Comparison of ENCODE assay signal across 8 mouse cellular contexts in the genomic region with DNA sequence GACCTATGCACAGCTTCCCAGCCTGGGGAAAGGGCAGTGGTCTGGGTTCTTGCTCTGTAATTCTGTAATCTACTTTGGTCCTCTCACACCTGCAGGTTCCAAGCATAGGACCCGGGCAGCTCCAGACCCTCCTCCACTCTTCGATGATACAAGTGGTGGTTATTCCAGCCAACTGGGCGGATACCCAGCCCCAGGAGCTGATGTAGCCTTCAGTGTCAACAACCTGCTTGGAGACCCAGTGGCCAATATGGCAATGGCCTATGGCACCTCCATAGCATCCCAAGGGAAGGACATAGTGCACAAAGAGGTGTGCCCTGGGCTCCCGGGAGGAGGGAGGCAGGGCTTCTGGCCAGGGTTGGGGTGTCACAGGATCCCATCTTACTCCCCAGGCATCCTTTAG. TPM values are rescaled to one million over a fixed set of nuclear protein-coding genes. Genes with fewer than 3 reads are reported as not detected.
DNase-seq lines count a peak whose midpoint lies in the region; ATAC-seq and TF ChIP-seq lines count a peak whose summit lies in the region.

No protein-coding gene starts in this region.

- H3K4me3 ChIP-seq in left cerebral cortex, adult 2 months = peak overlapping the region; percentile 69
- peak overlapping the region; percentile 78 for H3K4me3 ChIP-seq in embryonic facial prominence, embryonic 15.5 days (replicated peaks)
- H3K4me3 ChIP-seq in intestine, postnatal 0 days (ENCODE audit: low read depth, low read length) = peak overlapping the region; percentile 91
- peak overlapping the region; percentile 62 for H3K4me3 ChIP-seq in neural tube, embryonic 14.5 days (ENCODE audit: low read depth, low read length)

- WGBS in embryonic facial prominence, embryonic 15.5 days = 89% methylated on average over 4 of the region's 4 CpGs
- 87% methylated on average over 4 of the region's 4 CpGs for WGBS in intestine, postnatal 0 days
- WGBS in neural tube, embryonic 14.5 days = 93% methylated on average over 4 of the region's 4 CpGs

- no peak overlapping the region for H3K27ac ChIP-seq in left cerebral cortex, adult 2 months
- no peak overlapping the region for H3K27ac ChIP-seq in embryonic facial prominence, embryonic 15.5 days (replicated peaks)
- peak overlapping the region; percentile 95; the same call in 1 of the 2 replicates for H3K27ac ChIP-seq in intestine, postnatal 0 days (ENCODE audit: low read depth, low read length)
- H3K27ac ChIP-seq in neural tube, embryonic 14.5 days (ENCODE audit: low read depth, low read length) = no peak overlapping the region

- H3K9me3 ChIP-seq in embryonic facial prominence, embryonic 15.5 days (replicated peaks) = no peaks in the 10 kb centered on the region
- no peaks in the 10 kb centered on the region for H3K9me3 ChIP-seq in intestine, postnatal 0 days (ENCODE audit: control insufficient read depth)
- no peaks in the 10 kb centered on the region for H3K9me3 ChIP-seq in neural tube, embryonic 14.5 days (ENCODE audit: control insufficient read depth, low read length)

- DNase-seq in left cerebral cortex, adult 2 months (ENCODE audit: extremely low spot score in 1 of 2, low spot score in 2 of 2) = no peak
- no peak for DNase-seq in left cerebral cortex, postnatal 25 days (ENCODE audit: low spot score in 2 of 2)
- no peak for DNase-seq in right cerebral cortex, postnatal 25 days
- no peak for DNase-seq in natural killer cell, adult 2 months (ENCODE audit: low spot score in 2 of 2)
- no peak for DNase-seq in T-cell, adult 2 months (ENCODE audit: low spot score)

- peaks cover 23% of the 10 kb centered on the region for H3K27me3 ChIP-seq in embryonic facial prominence, embryonic 15.5 days
- peaks cover 21% of the 10 kb centered on the region for H3K27me3 ChIP-seq in intestine, postnatal 0 days (replicated peaks; ENCODE audit: control insufficient read depth, insufficient read depth, low read length)
- H3K27me3 ChIP-seq in neural tube, embryonic 14.5 days (ENCODE audit: control insufficient read depth, insufficient read depth, low read length) = peaks cover 14% of the 10 kb centered on the region

- H3K4me1 ChIP-seq in embryonic facial prominence, embryonic 15.5 days = peaks cover 37% of the 10 kb centered on the region
- peaks cover 8% of the 10 kb centered on the region; the same call in 1 of the 2 replicates for H3K4me1 ChIP-seq in intestine, postnatal 0 days (replicated peaks; ENCODE audit: control insufficient read depth, insufficient read depth, low read length)
- H3K4me1 ChIP-seq in neural tube, embryonic 14.5 days (ENCODE audit: control insufficient read depth, insufficient read depth, low read length) = peaks cover 17% of the 10 kb centered on the region

- H3K9ac ChIP-seq in embryonic facial prominence, embryonic 15.5 days = no peak overlapping the region
- peak overlapping the region; percentile 78 for H3K9ac ChIP-seq in intestine, postnatal 0 days (ENCODE audit: low read depth, low read length)
- no peak overlapping the region for H3K9ac ChIP-seq in neural tube, embryonic 14.5 days (replicated peaks; ENCODE audit: low read depth, low read length)

- ATAC-seq in embryonic facial prominence, embryonic 15.5 days (ENCODE audit: insufficient number of reproducible peaks, low FRiP score, low TSS enrichment, low read depth) = no peak
- no peak for ATAC-seq in intestine, postnatal 0 days
- no peak for ATAC-seq in neural tube, embryonic 14.5 days (ENCODE audit: low read depth)

- TF ChIP-seq CTCF in left cerebral cortex, adult 2 months (IDR thresholded peaks at IDR 0.05) = no peak
- TF ChIP-seq CTCF in intestine, postnatal 0 days (IDR thresholded peaks at IDR 0.05; ENCODE audit: low read depth) = no peak

- H3K4me2 ChIP-seq in embryonic facial prominence, embryonic 15.5 days (replicated peaks) = peak overlapping the region; percentile 55
- H3K4me2 ChIP-seq in intestine, postnatal 0 days (replicated peaks; ENCODE audit: low read depth) = peak overlapping the region; percentile 81
- H3K4me2 ChIP-seq in neural tube, embryonic 14.5 days (ENCODE audit: low read depth, low read length) = peak overlapping the region; percentile 50

- intact Hi-C loops in left cerebral cortex, adult 2 months (cut with DNase I) = loop anchor here (2.0 kb wide), 1 partner anchor 51 kb away; no protein-coding TSS in a partner anchor
- intact Hi-C loops in left cerebral cortex, postnatal 25 days (cut with DNase I) = no loop called here

- H3K36me3 ChIP-seq in embryonic facial prominence, embryonic 15.5 days = peaks cover 43% of the 10 kb centered on the region
- H3K36me3 ChIP-seq in intestine, postnatal 0 days (ENCODE audit: control insufficient read depth, insufficient read depth) = peaks cover 39% of the 10 kb centered on the region
- H3K36me3 ChIP-seq in neural tube, embryonic 14.5 days (ENCODE audit: control insufficient read depth, insufficient read depth, low read length) = peaks cover 39% of the 10 kb centered on the region

RNA-seq across cellular contexts. Expression of a gene that starts 1.0 kb away (rescaled TPM):
- total RNA-seq in left cerebral cortex, adult 2 months (2021) = 10 to 100 TPM; 23.4 to 25.7 TPM
- 10 to 100 TPM; 24.6 to 26.0 TPM for total RNA-seq in left cerebral cortex, postnatal 25 days (2021)
- 111 and 119 TPM in 2 replicates for polyA plus RNA-seq in embryonic facial prominence, embryonic 15.5 days (2015; fragmentation: Nextera tagmentation; extraction: Ambion mirVana)
- 182 and 198 TPM in 2 replicates for polyA plus RNA-seq in intestine, postnatal 0 days (2015; fragmentation: Nextera tagmentation; extraction: Ambion mirVana)
- 62.2 and 63.5 TPM in 2 replicates for polyA plus RNA-seq in neural tube, embryonic 14.5 days (2014; fragmentation: Nextera tagmentation; extraction: Ambion mirVana)

RNA-seq across cellular contexts. Expression of a gene that starts 4.0 kb away (rescaled TPM):
- 100 to 1,000 TPM; 154 to 156 TPM for total RNA-seq in left cerebral cortex, adult 2 months (2021)
- 100 to 1,000 TPM; 163 to 164 TPM for total RNA-seq in left cerebral cortex, postnatal 25 days (2021)
- polyA plus RNA-seq in embryonic facial prominence, embryonic 15.5 days (2015; fragmentation: Nextera tagmentation; extraction: Ambion mirVana) = 2.3 and 3.0 TPM in 2 replicates
- 4.0 TPM in 2 replicates for polyA plus RNA-seq in intestine, postnatal 0 days (2015; fragmentation: Nextera tagmentation; extraction: Ambion mirVana)
- 19.8 and 23.7 TPM in 2 replicates for polyA plus RNA-seq in neural tube, embryonic 14.5 days (2014; fragmentation: Nextera tagmentation; extraction: Ambion mirVana)

RNA-seq across cellular contexts. Expression of a gene that starts 9.0 kb away (rescaled TPM):
- 100 to 1,000 TPM; 214 to 247 TPM for total RNA-seq in left cerebral cortex, adult 2 months (2021)
- 100 to 1,000 TPM; 274 to 282 TPM for total RNA-seq in left cerebral cortex, postnatal 25 days (2021)
- polyA plus RNA-seq in embryonic facial prominence, embryonic 15.5 days (2015; fragmentation: Nextera tagmentation; extraction: Ambion mirVana) = 35.5 and 38.7 TPM in 2 replicates
- 5.6 and 5.8 TPM in 2 replicates for polyA plus RNA-seq in intestine, postnatal 0 days (2015; fragmentation: Nextera tagmentation; extraction: Ambion mirVana)
- 433 and 499 TPM in 2 replicates for polyA plus RNA-seq in neural tube, embryonic 14.5 days (2014; fragmentation: Nextera tagmentation; extraction: Ambion mirVana)

RNA-seq across cellular contexts. Expression of a gene that starts 17.5 kb away (rescaled TPM):
- 100 to 1,000 TPM; 144 to 157 TPM for total RNA-seq in left cerebral cortex, adult 2 months (2021)
- 100 to 1,000 TPM; 157 to 159 TPM for total RNA-seq in left cerebral cortex, postnatal 25 days (2021)
- 256 and 270 TPM in 2 replicates for polyA plus RNA-seq in embryonic facial prominence, embryonic 15.5 days (2015; fragmentation: Nextera tagmentation; extraction: Ambion mirVana)
- polyA plus RNA-seq in intestine, postnatal 0 days (2015; fragmentation: Nextera tagmentation; extraction: Ambion mirVana) = 185 TPM in 2 replicates
- polyA plus RNA-seq in neural tube, embryonic 14.5 days (2014; fragmentation: Nextera tagmentation; extraction: Ambion mirVana) = 199 and 222 TPM in 2 replicates

RNA-seq across cellular contexts. Expression of a gene that starts 21.4 kb away (rescaled TPM):
- 1 to 10 TPM; 4.3 to 5.4 TPM for total RNA-seq in left cerebral cortex, adult 2 months (2021)
- 1 to 10 TPM; 4.6 to 5.4 TPM for total RNA-seq in left cerebral cortex, postnatal 25 days (2021)
- 131 and 158 TPM in 2 replicates for polyA plus RNA-seq in embryonic facial prominence, embryonic 15.5 days (2015; fragmentation: Nextera tagmentation; extraction: Ambion mirVana)
- polyA plus RNA-seq in intestine, postnatal 0 days (2015; fragmentation: Nextera tagmentation; extraction: Ambion mirVana) = 19.9 and 23.0 TPM in 2 replicates
- polyA plus RNA-seq in neural tube, embryonic 14.5 days (2014; fragmentation: Nextera tagmentation; extraction: Ambion mirVana) = 6.3 and 26.4 TPM in 2 replicates

Comparison
In these comparisons a context has a peak if more than half of its experiments do, and no peak if none do; other contexts are left out.
1. RNA of a gene that starts 9.0 kb away (polyA plus RNA-seq): 433 to 499 TPM in neural tube, embryonic 14.5 days; 35.5 to 38.7 TPM in embryonic facial prominence, embryonic 15.5 days and 5.6 to 5.8 TPM in intestine, postnatal 0 days; every median in the first group is over 10 times any median in the second.
2. Peak in every context shown above with its lines, with median percentiles within 50 percentile points of each other: H3K4me3 ChIP-seq and H3K4me2 ChIP-seq.